Mouse (Mus musculus) c-Kit-positive CD71-positive TER-119-negative erythroid progenitor cells, embryonic 14.5 days (primary cell): ENCODE measurements at regions not wholly inside any gene's neighbourhood (a gene's known extent, or its start where the extent isn't known, plus 50 kb on each side); places are given as distances from the start of the nearest gene placed in this dataset.
"Not testable (repeated sequence)": the region's sequence is repeated elsewhere in the genome, so short reads cannot be mapped to it uniquely, and the experiment has no call there.

Experiments used
- DNase-seq: peaks from one replicate; pipeline ENCODE4 v3.0.0-alpha.2; 2013; ENCODE audit warnings: low read depth

DNA sequence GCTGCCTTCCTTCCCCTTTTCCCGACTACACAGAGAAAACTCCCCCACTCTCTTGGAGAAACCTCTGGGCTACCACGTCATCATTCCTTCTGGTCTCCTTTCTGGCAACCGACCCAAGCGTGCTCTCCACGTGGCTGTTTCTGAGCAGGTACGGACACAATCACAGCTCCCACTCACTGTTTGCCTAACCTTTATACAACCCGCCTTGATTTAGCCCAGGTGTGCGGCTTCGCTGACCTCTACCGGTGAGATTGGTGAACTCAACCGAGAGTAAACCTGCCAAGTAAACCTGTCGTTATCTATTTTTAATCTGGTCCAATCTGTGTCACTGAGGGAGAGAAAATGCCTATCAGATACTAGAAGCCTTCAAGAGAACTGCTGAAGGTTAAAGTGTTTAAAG, 142.7 kb upstream of the Gnai1 start:
- no peak for DNase-seq

DNA sequence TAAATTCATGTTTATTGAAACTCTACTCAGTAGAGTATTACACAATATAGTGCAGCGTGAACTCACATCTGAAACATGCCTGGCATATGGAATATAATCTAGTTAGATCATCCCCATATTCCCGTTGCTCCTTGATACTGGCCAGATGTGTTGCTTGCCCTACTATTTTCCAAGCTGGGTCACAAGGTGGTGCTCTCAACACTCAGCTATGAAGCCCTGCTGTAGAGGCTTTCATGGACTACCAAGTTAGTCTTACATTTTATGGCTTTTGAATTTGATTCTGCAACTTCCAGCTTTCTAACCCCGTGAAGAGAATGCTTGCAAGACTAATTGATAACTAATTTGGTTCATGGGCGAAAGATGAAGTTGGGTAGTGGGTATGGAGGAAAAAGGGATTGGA, 134.2 kb upstream of the Gnai1 start:
- DNase-seq = no peak

DNA sequence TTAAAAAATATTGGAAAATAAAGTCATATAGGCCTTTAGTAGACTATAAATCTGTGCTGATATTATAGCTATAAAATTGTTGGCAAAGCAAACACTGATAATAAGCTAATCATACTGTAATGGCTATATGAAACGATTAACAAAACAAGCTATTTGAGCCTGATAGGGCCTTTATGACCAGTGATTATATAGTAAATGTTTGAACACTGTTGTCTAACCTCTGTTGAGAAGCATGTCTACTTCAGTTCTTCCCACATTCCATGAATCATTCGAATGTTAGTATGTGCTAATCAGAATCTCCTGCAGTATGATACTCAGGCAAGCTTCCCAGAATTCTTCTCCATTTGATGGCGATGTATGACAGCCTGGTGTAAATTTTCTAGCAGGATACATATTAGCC, 129.6 kb upstream of the Gnai1 start:
- no peak for DNase-seq

DNA sequence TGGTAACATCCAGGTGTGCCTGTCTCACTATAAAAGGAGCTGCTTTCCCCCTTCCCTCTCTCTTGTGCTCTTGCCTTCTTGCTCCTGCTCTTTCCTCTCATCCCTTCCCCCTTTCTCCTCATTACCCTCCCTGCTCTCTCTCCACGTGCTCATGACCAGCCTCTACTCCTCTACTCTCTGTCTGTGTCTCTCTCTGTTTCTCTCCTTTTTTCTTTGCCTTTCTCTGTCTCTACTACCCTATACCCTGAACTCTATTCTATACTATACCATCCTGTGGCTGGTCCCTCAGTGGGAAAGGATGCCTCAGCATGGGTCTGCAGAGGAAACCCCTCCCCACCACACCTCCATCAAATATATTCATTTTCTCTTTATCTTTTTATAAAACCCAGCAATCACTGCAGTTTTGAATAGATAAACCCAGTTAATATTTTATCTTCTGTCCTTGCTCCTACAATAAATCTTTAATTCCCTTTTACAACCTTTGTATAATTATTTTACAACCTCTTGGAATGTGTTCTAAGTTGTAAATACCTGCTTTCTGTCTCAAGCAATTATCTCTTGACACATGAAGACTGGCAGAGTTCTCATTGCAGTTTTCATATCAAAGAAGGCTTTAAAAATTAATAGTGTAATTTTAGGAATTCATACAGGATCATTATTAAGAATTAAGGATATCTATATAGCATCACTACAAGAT, 127.1 kb upstream of the Gnai1 start:
- no peak for DNase-seq

DNA sequence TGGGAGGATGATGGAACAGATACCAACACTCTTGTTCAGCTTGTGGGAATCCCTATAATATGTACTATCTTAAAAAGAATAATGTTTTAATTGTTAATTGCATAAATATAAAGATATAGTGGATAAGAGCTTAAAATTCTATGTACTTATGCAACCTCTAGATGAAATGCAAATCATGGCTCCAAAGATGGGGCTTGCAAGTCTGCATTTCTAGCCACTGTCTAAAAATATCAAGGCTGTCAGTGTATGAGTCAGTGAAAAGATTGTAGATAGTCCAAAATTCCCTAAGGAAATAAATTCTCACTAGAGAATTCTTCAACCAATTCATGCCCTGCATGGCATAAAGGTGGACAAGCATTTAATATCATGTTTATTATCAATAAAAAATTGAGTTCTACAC, 124.2 kb upstream of the Gnai1 start:
- no peak for DNase-seq

DNA sequence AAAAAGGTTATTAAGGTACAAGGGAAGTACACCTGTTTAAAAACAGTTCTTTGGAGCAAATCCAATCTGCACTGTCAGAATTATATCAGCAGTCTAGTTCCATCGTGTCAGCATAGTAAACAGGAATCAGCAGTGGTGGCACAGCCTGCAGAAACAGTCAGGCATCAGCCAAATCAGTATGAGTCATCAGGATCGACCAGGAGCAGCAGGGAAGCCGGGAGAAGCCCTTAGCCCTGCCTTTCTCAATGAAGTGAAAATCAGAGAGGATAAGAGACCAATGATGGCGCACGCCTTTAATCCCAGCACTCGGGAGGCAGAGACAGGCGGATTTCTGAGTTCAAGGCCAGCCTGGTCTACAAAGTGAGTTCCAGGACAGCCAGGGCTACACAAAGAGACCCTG, 118.3 kb upstream of the Gnai1 start:
- DNase-seq = no peak

DNA sequence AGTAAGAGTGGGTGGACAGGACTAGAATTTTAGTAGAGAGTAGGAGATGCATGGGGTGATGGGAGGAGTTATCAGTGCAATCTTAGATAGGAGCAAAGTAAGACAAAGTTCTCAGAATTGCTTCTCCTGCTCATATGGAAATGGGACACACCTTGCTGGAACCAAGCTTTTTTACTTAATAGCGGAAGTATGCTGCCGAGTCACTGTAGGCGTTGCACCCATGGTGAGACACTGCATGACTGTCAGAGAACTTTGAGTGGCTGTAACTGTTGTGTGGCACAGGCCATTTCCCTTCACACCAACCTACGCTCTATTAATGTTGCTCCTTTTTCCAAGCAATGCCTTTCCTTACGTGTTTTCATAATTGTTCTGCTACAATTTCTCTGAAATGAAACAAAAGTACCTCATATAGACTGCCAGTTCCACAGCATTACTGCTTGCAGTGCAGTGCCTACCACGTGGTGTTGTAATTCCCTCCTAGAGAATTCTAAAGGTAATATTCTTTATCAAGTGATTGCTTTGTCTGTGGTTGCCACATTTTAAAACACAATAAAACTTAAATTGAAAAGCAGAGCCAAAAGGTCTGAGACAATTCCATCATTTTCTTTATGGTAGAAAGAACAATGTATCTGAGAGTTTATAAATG, 117.3 kb upstream of the Gnai1 start:
- DNase-seq = no peak

DNA sequence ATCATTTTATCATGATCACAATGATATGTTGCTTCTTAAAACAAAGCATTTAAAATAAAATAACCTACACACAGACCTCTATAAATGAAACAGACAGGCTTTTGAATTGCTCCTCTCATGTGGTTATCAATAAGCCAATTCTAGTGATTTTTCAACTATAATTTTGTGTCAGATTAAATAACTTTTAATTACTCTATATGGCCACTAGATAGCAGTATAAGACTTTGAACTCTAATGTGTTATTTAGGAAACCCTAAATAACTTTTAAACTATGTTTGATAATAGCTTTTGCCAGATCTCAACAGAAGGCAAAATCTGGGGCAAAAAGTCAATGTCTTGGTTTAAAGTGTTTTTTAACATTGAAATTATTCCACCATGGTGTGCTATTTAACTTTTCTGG, 112.0 kb upstream of the Gnai1 start:
- no peak for DNase-seq

DNA sequence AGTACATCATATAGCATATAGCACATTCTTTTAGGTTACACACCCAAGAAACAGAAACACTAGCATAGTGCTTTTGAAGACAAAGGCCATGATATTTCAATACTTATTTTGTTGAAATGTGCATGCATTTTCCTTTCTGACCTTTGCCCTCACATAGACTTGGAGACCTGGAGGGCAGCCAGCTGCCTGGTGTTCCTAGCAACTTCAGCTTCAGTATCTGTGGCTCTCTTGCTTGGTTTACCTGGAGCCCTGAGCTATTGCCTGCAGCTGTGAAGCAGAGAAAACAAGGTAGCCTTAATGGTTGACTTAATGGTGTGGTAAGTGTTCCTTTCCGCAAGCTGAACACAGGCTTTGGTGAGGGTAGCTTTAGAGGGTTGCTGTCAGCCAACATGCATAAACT, 97.6 kb upstream of the Gnai1 start:
- DNase-seq = no peak

DNA sequence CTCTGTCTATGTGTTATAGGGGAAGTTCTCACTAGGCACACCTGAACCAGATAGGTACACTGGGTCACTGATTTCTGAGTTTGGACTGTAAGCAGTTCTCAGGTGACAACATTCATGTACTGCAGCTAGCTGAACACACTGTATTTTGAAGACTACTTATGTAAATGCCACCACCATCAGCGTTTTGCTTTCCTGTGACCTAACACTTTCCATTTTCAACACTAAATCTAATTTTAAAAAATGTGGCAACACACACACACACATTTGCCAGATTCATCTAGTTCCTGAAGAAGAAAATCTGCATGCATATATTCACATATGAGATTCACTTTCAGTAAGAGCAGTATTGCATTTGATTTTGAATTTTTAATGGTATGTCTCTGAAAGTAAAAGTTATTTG, 96.0 kb upstream of the Gnai1 start:
- no peak for DNase-seq

DNA sequence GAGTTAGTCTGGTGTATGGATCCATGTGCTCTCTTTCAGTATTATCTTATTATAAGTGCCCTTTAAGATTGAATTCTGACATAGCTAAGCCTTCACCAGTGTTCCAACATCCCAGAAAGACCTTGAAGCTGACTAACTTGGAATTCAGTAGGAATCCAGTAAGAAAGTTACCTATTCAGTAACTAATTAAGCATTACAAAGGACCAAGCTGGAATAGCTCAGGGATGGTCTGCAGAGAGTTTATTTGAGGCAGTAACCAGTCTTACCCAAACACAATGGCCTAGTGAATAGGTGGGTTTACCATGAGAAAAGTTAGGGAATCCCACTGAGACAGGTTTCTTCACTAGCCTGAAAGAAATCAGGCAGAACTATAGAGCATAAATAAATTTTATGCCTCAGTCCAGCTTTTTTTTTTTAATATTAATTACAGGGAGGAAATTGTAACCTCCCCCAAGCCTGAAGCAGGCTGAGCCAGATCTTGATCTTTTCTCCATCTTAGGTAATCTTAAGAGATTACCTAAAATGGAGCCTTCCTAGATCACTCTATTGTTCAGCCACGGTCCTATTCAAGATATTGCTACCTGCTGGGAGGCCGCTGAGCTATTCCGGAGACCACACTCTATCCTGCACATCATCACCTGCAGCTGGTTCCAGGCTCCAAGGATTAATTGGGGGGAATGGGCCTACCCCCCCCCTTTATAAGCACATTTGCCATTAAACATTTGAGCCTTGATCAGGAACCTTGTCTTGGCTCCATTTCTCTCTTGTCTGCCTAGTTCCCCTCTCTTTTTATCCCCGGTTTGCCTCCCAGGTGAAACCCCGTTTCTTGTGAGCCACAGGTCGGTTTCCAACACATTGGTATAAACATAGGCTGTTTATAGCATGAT, 93.0 kb upstream of the Gnai1 start:
- DNase-seq = not testable (repeated sequence)

DNA sequence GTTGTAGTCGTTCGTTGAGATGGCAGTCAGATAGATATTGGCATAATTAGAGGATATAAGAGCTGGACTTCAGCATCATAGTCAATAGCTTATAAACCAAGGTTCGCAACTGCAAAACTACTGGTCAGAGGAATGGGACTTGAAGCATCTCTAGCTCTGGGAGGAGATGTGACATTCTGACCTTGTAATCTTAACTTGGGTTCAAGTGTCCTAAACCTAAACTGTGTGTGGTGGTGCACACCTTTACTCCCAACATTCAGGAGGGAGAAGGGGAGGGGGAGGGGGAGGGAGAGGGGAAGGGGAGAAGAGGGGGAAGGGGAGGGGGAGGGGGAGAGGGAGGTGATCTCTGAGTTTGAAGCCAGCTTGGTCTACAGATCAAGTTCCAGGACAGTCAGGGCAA, 89.1 kb upstream of the Gnai1 start:
- DNase-seq = no peak

DNA sequence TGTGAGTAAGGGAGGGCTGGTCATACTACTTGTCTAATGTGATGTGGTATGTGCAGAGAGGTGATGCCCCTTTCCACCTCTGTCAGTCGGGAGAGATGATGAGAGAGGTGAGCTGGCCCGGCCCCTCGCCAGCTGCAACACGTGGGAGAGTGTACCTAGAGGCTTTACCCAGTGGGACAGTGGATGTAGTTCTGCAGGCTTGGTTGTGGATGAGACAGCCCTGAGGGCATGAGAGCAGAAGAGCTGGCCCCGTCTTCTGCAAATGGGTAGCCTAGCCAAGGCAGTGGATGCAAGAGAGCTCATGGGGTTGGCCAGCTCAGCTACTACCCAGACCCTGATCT, 88.1 kb upstream of the Gnai1 start:
- no peak for DNase-seq

DNA sequence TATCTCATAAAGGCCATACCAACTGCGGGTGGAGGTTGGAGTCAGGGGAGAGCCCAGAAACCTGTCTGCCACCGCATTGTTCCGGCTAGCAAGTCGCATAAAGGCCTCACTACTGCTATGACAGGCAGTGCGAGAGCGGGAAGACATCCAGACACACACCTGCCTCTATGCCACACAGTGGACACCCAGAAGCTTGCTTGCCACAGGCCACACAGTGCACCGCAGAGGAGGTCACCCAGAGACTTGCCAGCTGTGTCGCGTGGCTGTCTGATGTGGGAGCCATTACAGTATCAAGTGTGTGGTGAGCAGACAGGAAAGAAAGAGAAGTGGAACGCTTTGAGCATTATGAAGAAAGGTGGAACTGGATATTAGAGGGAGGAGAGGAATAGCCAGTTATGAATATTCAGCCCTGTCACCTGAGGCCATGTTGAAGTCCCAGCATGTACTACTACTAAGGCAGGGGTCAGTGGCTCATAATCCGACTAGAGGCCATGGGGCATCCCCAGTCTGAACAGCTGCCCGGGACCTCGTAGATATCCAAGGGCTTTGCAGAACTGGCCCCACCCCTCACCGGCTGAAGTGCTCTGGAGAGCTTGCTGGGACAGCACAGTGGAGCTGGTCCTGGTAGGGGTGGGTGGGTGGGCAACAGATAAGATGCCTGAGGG, 87.6 kb upstream of the Gnai1 start:
- no peak for DNase-seq

DNA sequence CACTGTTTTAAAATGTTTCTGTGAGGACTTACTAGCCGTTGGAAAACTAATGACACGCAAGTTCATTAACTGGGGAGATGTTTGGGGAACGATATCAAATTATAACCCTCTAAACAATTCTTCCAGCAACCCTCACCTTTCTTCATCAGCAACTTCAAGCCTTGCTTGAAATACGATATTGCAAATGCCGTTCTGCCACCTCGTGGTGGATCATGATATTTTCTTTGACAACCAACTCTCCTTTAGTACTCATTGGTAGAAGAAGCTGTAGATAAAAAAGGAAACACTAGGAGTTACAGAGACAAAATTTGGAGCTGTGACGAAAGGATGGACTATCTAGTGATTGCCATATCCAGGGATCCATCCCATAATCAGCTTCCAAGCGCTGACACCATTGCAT, 85.8 kb upstream of the Gnai1 start:
- DNase-seq = peak; percentile 2

DNA sequence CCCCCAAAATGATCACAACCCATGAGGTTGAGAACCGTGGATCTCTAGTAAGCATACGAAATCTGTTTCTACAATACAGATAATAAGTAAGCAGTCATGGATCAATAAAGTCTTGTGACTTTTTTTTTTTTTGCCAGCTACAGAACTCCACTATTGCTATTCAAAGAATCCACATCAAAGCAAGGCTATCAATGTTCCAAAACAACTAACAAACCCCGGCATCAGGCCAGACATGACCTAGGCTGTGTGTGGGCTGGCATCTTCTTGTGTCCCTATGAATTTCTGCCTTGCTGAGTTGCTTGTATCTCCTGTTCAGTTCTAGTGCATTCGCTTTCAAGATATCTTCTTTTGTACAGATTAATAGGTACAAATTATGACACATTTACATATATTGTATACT, 79.8 kb upstream of the Gnai1 start:
- DNase-seq = no peak

DNA sequence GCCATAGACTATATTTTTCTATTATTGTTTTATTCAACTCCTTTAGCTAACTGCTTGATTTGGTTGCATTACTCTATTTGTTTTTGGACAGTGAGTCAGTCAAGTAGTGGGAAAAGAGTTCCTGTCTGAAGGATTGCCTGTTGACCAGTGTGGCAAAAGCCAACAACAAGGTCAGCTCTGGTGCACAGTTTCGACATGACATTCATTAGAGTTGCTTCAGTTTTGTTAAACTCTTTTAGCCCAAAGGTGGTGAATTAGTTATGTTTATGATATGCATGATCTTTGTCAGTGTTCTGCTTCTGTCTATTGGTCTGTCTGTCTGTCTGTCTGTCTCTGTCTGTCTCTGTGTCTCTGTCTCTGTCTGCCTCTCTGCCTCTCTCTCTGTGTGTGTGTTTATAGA, 79.1 kb upstream of the Gnai1 start:
- DNase-seq = no peak

DNA sequence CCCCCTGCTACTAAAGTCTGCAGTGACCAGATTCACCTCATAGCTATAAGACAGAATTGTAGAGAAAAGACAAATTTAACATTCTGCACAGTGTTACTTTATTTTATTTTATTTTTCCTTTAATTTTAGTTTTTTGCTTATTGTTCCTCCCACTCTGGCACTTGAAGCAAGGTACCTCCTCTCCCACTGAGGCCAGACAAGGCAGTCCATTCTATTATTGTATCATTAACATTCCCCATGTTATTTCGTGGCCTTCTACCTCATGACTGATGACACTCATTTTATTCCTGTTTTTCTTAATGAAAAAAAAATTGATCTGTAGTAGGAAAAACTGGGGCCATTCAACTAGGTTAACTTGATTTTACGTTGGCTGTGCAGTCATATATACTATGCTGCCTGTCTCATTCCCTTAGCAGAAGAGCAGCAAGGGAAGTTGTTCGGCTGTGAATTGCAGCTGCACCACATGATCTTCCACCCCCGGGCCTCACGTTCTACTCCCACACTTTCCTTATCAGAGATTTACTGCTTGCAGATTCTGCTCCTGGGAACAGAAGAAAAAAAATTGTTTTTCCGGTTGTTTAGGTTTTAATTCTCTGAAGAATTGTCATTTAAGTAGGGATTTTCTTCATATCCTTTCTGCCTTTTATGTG, 76.1 kb upstream of the Gnai1 start:
- no peak for DNase-seq

DNA sequence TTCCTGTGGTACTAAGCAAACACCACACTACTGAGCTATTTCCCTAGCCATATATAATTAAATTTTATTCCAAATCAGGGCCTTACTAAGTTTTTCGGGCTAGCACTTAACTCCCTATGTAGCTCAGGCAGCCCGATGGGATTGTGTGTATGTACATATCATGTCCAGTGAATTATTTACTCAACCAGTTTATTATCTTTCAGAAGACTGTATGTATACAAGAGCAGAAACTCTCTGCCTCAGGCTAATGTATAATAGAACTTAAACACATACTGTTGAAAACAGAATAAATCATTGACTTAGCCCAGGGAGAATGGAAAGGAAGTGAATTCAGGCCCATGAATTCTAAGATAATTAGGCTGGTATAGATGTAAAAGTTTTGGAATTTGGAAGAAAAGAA, 74.1 kb upstream of the Gnai1 start:
- DNase-seq = no peak

DNA sequence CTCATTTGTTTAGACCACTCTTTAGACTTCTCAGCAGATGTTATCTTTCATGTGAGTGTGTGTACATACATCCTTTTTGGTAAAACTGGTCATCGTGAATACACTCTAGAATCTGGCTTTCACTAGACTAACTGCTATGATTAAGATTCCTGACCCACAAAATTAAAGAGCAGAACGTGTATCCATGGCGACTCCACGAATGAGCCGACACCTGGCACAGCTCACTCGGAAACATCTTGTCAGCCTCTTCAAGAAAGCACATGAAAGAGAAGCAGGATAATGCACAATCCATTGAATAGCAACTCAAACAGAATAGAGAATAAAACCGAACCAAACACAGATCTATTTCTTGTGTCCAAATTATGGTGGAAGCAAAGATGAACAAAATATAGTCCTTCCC, 73.1 kb upstream of the Gnai1 start:
- DNase-seq = no peak

DNA sequence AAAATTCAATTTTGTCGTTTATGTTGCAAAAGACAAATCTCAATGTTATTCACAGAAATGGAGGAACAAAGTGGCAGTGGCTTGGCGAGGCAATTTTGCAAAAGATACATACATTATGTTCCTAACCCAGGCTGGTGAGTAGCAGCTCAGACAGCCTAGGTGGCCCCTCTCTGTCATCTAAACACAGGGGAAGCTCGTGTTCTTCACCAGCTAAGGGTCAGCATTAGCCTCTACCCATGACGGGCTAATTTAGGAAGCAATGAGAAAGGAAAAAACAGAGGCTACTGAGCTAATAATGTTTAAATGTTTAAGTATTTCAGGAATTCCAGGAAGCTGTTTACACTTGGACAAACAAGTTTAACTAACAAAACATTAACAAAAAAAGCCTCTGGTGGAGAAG, 64.9 kb upstream of the Gnai1 start:
- DNase-seq = no peak

DNA sequence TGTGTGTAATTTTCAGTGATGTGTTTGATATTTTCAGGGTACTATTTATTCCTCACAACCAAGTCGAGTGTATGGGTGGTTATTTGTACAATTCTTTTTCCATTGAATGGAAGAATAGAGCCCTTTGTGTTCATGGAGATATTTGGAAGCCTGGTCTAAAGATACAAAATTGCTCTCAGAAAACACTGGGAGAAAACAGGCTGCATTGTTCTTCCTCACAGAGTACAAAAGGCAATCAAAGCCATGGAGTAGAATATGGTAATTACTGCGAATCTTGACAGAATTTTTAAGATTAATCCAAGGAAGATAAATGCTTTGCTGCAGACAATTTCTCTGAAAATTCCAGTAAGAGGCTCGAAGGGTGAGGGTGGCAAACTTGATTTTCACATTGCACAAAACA, 54.7 kb upstream of the Gnai1 start:
- no peak for DNase-seq
